Mouse (Mus musculus) cortical plate, adult 2 months (tissue): ENCODE measurements around the gene Cyp21a1.

Experiments used
- CTCF ChIP-seq: fragments of 200-500 bp; IDR thresholded peaks from 2 replicates; pipeline ENCODE4 v1.5.1; 2011; ENCODE audit warnings: mild to moderate bottlenecking, control low read depth, low read length; ENCODE audit not compliant: insufficient read depth; ENCODE audit errors: extremely low read depth
- POLR2A ChIP-seq: fragments of 200-500 bp; IDR thresholded peaks from 2 replicates; pipeline ENCODE4 v1.6.1; 2011; ENCODE audit warnings: mild to moderate bottlenecking, low read length, control low read depth; ENCODE audit not compliant: insufficient read depth; ENCODE audit errors: extremely low read depth

DNA sequence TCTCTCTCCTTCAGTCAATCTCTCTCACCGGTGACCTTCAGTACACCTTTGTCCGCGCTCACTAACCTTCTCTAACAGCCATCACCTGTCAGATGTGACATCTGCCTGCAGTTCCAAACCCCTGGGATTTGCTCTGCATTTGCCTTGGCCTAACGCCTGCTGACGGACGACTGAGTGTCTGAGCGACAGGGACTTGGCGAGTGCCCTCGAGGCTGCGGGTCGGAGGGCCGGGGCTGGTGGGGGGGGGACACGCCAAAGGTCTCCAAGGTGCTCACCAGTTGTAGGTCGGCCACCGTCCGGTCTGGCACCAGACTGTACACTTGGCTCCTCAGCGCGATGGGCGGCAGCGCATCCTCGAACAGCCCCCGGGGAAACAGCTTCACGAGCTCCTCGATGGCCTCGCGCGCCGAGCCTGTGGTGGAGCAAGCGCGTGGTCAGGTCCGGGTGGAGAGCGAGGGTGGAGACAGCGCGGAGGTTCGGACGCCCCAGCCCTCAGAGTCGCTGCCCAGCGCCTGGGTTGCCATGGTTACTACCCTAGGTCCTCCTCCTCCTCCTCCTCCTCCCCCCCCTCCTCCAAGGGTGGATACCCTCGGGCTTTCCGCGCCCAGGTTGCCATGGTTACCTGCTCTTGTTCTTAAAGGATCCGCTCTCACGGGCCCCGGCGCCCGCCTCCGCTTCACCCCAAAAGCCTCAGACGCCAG lies 31.9 kb upstream of the Cyp21a1 start:
- TF ChIP-seq CTCF, result no peak
- no peak; the same call in 1 of the 2 replicates for TF ChIP-seq POLR2A
